Mouse (Mus musculus) monocyte, adult 5-6 weeks (primary cell): Measurements from ENCODE around the gene Abca4. TPM values are rescaled to one million over a fixed set of nuclear protein-coding genes. Genes with fewer than 3 reads are reported as not detected.
A peak's percentile ranks its signal among the peaks of the same experiment; 100 is the strongest.

ENCODE experiments used
- ATAC-seq: fragments of 153-309, 156-312 bp; replicated peaks from 2 replicates; pipeline ENCODE4 v1.8.0; 2017; ENCODE audit warnings: mild to moderate bottlenecking; ENCODE audit not compliant: low TSS enrichment, insufficient number of reproducible peaks, severe bottlenecking, poor library complexity, low FRiP score
- total RNA-seq: library from RNA; stranded (forward); fragments of 200-1000, 200-491, 200-594 nt; gene quantifications from 3 replicates; pipeline ENCODE4 v1.2.3, GENCODE M21; 2017

Abca4 gene
- total RNA-seq, 1 experiment from 2014 or later, result not detected

GRCm38 (mm10) chr3:122142256-122142922 is 98.1 kb downstream of the Abca4 start:
- no peak for ATAC-seq

- ATAC-seq, result no peak
These were observed 99.2 kb downstream of the Abca4 start for GRCm38 (mm10) chr3:122143432-122143831.

GRCm38 (mm10) chr3:122145430-122145829 is 101.2 kb downstream of the Abca4 start:
- ATAC-seq, result no peak

GRCm38 (mm10) chr3:122150836-122151235 is 106.6 kb downstream of the Abca4 start:
- ATAC-seq, result no peak

GRCm38 (mm10) chr3:122152431-122152830 is 108.2 kb downstream of the Abca4 start:
- no peak for ATAC-seq

GRCm38 (mm10) chr3:122154080-122154479 is 109.8 kb downstream of the Abca4 start:
- no peak for ATAC-seq

- ATAC-seq, result no peak
These were observed 115.2 kb downstream of the Abca4 start for GRCm38 (mm10) chr3:122159447-122159846.

- peak; percentile 66 for ATAC-seq
These were observed 125.5 kb downstream of the Abca4 start for GRCm38 (mm10) chr3:122169616-122170178.

GRCm38 (mm10) chr3:122170621-122171309 is 126.5 kb downstream of the Abca4 start:
- ATAC-seq, result 0 out of 2 replicates have a peak, but pooled peaks have one; percentile 23

- no peak; the same call in 1 of the 2 replicates for ATAC-seq
These were observed 129.4 kb downstream of the Abca4 start for GRCm38 (mm10) chr3:122173526-122174150.

- ATAC-seq, result no peak
These were observed 131.8 kb downstream of the Abca4 start for GRCm38 (mm10) chr3:122176018-122176417.

GRCm38 (mm10) chr3:122176706-122177390 is 132.6 kb downstream of the Abca4 start:
- ATAC-seq, result no peak

GRCm38 (mm10) chr3:122184109-122184508 is 139.9 kb downstream of the Abca4 start:
- no peak for ATAC-seq

- no peak for ATAC-seq
These were observed 142.7 kb downstream of the Abca4 start for GRCm38 (mm10) chr3:122186975-122187374.

- ATAC-seq, result no peak
These were observed 152.5 kb downstream of the Abca4 start for GRCm38 (mm10) chr3:122196621-122197298.

GRCm38 (mm10) chr3:122198532-122198931 is 154.3 kb downstream of the Abca4 start:
- ATAC-seq, result no peak

- ATAC-seq, result no peak
These were observed 154.7 kb downstream of the Abca4 start for GRCm38 (mm10) chr3:122198966-122199381.

- ATAC-seq, result no peak
These were observed 155.4 kb downstream of the Abca4 start for GRCm38 (mm10) chr3:122199600-122199999.
